In the genomic region with DNA sequence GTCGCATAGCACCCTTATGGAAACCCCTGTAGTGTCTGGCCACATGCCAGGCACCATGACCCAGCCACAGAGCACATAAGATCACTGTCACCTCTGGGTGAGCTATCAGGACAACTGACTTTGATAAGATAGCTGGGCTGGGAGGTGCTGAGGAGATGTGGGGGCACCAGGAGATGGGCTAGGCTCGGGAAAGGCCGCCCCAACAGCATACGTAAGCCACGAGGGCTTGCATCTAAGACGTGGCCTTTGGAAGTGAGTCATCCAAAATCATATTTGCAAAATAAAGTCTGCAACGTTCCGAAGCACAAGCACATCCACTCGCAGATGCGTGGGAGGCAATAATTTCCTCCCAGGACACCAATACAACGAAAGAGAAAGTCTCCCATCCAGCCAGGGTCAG, we compare ENCODE assay signal across 11 mouse cellular contexts. TPM values are rescaled to one million over a fixed set of nuclear protein-coding genes. Genes with fewer than 3 reads are reported as not detected.
A peak's percentile ranks its signal among the peaks of the same experiment; 100 is the strongest.
DNase-seq lines count a peak whose midpoint lies in the region; ATAC-seq and TF ChIP-seq lines count a peak whose summit lies in the region.
"Had no signal": no experiment of that assay in that cellular context is flagged by ENCODE, and none has a peak within 500 bp of the region (broad histone marks: within the 10 kb centered on the region; RNA-seq: fewer than 3 reads in every experiment).

No protein-coding gene starts in this region.

- TF ChIP-seq CTCF in spleen, adult 2 months (IDR thresholded peaks at IDR 0.05; ENCODE audit: extremely low read depth, insufficient read depth, insufficient read length, insufficient replicate concordance) = no peak

- no peak for TF ChIP-seq POLR2A in spleen, adult 2 months (IDR thresholded peaks at IDR 0.05; ENCODE audit: low read depth, low read length)

- no peaks in the 10 kb centered on the region for H3K9me3 ChIP-seq in heart, embryonic 13.5 days
- H3K9me3 ChIP-seq: forebrain, embryonic 15.5 days; midbrain, embryonic 10.5 days had no signal

- 80% methylated on average over 11 of the region's 11 CpGs for WGBS in spleen, adult 2 months
- WGBS in heart, embryonic 13.5 days = 42% methylated on average over 11 of the region's 11 CpGs

- peak overlapping the region; percentile 75 for H3K27ac ChIP-seq in spleen, adult 2 months (ENCODE audit: insufficient read depth, low read length)
- peak overlapping the region; percentile 43 for H3K27ac ChIP-seq in heart, embryonic 13.5 days (replicated peaks)
- H3K27ac ChIP-seq: forebrain, embryonic 15.5 days; midbrain, embryonic 10.5 days had no signal

- peaks cover 19% of the 10 kb centered on the region for H3K36me3 ChIP-seq in spleen, adult 2 months (ENCODE audit: control insufficient read depth, insufficient read depth, low read length)
- peaks cover 3% of the 10 kb centered on the region; the same call in 1 of the 2 replicates for H3K36me3 ChIP-seq in heart, embryonic 13.5 days
- H3K36me3 ChIP-seq: midbrain, embryonic 10.5 days had no signal

- H3K4me1 ChIP-seq in spleen, adult 2 months (ENCODE audit: control insufficient read depth, insufficient read depth, insufficient read length) = peaks cover 28% of the 10 kb centered on the region; the same call in 1 of the 2 replicates
- H3K4me1 ChIP-seq in heart, embryonic 13.5 days = peaks cover 82% of the 10 kb centered on the region
- H3K4me1 ChIP-seq: forebrain, embryonic 15.5 days; midbrain, embryonic 10.5 days had no signal

- peak; percentile 95 for DNase-seq in heart, adult 11 months
- DNase-seq in heart, postnatal 14 days = no peak
- no peak for DNase-seq in spleen, adult 2 months (ENCODE audit: low read depth in 1 of 2, low spot score in 2 of 2)
- DNase-seq in spleen, postnatal 4 days (ENCODE audit: low spot score in 2 of 2) = no peak
- DNase-seq in urinary bladder, postnatal 14 days (ENCODE audit: low spot score) = no peak
- DNase-seq in right cerebral cortex, postnatal 36 days (ENCODE audit: low spot score in 2 of 2) = no peak
- DNase-seq: cerebellum, adult 18-20 months had no signal

- no peak overlapping the region for H3K4me3 ChIP-seq in spleen, adult 2 months (ENCODE audit: extremely low read depth, insufficient read depth, insufficient read length)
- no peak overlapping the region for H3K4me3 ChIP-seq in heart, embryonic 13.5 days
- H3K4me3 ChIP-seq: forebrain, embryonic 15.5 days; midbrain, embryonic 10.5 days had no signal

- intact Hi-C loops in heart, postnatal 14 days (cut with DNase I) = no loop called here

- ATAC-seq in heart, embryonic 13.5 days (ENCODE audit: extremely low read depth, insufficient number of reproducible peaks, low FRiP score, low TSS enrichment) = no peak
- ATAC-seq: forebrain, embryonic 15.5 days; intestine, embryonic 16.5 days had no signal

- no peaks in the 10 kb centered on the region for H3K27me3 ChIP-seq in spleen, adult 2 months (ENCODE audit: control insufficient read depth, insufficient read depth, low read length)
- H3K27me3 ChIP-seq in heart, embryonic 13.5 days (replicated peaks) = 0 out of 2 replicates have a peak, but pooled peaks cover 4% of the 10 kb centered on the region
- H3K27me3 ChIP-seq: forebrain, embryonic 15.5 days had no signal

- no peak overlapping the region for H3K9ac ChIP-seq in heart, embryonic 13.5 days
- H3K9ac ChIP-seq: forebrain, embryonic 15.5 days had no signal

- H3K4me2 ChIP-seq in heart, embryonic 13.5 days = no peak overlapping the region
- H3K4me2 ChIP-seq: forebrain, embryonic 15.5 days had no signal

RNA-seq across cellular contexts. Expression of a gene that starts 35.0 kb away (rescaled TPM):
- 10 to 100 TPM; 44.4 to 47.3 TPM for total RNA-seq in heart, postnatal 14 days (2021)
- 36.0 and 43.0 TPM in 2 replicates for polyA plus RNA-seq in spleen, adult 2 months (2012; rRNA removed)
- 26.7 and 28.2 TPM in 2 replicates for polyA plus RNA-seq in heart, embryonic 13.5 days (2015; fragmentation: Nextera tagmentation; extraction: Ambion mirVana)
